Mouse (Mus musculus): Measurements from ENCODE around the gene Kxd1. TPM values are rescaled to one million over a fixed set of nuclear protein-coding genes. Genes with fewer than 3 reads are reported as not detected.
"Not testable (repeated sequence)": the region's sequence is repeated elsewhere in the genome, so short reads cannot be mapped to it uniquely, and the experiment has no call there.

The Kxd1 gene
- total RNA-seq, 2 experiments from 2014 or later = 45.0 to 49.7 TPM

DNA sequence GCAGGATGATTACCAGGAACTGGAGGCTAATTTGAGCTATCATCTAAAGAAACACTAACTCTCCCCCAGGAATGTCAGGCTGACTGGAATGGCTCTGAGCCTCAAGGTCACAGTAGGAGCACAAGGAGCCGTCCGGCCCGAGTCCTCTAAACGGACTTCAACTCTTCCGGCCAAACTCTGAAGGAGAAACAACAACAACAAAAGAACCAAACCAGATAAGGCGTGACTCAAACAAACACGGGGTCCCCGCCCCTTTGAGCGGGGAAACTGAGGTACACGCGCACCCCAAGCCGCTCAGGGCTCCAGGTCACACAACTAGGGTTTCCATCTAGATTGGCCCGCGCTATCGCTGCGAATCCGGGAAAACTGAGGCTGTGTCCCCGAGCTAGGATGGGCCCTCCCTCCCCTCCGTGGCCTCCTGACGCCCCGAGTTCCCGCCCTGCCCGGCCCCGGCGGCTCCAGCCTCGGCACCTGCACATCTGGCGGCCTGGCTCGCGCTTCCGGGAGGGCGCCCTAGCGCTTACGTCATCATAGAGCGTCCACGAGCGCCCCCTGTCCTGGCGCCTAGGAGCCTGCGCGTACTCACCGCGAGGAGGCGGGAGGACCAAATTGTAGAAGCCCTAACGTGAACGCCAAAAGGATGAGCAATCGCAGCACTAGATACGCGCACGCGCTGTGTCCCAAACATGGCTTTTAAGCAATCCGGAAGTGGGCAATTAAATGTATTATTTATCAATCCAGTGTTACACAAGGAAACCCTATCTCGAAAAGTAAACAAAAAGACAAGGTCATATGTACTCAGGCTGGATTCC lies 5.0 kb downstream of the Kxd1 start:
- intact Hi-C loops (cut with DNase I) = no loop called here
- DNase-seq (ENCODE audit: low spot score in 2 of 2) = peak; percentile 95 to 97

DNA sequence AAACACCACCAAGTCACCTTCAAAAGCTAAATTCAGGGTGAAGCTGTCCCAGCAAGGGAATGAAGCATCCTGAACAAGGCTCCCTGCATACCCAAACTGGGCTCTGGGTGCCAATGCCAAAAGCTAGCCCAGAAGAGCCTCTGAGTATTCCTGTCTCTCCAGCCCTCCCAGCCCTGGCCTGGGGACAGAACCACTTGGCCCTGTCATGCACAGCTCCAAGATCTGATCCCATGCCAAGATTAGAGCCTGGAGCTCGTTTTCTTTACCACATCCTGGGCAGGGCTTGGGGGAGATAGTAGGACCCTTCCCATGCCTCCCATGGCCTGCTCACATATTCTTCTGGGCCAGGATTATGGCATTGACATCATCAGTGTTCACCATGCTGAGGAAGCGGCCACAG lies 8.2 kb downstream of the Kxd1 start:
- intact Hi-C loops (cut with DNase I) = no loop called here
- no peak for DNase-seq (ENCODE audit: low spot score in 2 of 2)

DNA sequence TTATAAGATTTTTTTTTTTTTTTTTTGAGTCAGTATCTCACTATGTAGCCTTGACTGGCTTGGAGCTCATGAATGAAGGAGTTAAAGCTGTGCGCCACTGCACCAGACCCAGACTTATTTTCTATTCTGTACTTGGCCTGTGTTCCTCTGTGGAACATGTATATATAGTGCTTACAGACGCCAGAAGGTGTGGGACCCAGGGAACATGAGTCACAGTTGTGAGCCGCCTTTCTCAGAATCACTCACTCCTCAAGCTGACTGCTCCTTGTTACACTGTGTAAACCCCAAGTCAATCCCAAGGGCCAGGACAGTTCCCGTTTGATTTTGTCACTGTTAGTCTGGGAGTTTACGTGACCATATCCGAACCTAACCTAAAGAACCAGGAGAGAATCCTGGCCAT lies 8.7 kb downstream of the Kxd1 start:
- no peak for DNase-seq (ENCODE audit: low spot score in 2 of 2)
- intact Hi-C loops (cut with DNase I) = no loop called here

DNA sequence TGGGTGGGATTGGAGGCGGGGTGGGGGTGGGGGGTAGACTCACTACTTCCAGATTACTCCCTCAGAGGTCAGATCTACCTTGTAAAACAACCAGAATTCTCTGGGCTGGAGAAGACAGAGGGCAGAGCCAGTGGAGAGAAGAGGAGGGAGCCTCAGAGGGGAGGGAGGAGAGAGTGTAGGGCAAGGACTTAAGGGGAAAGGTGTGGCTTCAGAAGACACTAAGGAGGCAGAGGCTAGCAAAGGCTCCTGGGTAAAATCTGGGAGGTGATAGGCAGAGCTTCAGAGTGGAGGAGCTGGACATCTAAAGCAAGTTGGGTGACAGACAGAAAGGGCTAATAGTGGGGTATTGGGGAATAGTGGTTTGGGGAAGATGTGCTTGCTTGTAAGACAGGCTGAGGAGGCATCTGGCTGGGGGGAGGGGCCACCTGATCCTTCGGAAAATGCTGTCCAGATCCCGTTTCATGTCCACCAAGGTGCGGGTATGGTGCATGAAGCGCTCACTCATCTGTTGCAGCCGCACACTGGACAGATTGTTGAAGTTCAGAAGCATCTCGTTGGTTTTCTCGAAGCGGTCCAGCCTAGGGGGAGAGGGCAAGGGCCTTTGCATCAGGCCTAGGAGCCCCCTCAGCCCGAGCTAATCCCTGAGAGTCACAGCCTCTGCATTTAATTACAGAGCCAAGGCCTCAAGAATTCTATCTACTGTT lies 9.7 kb downstream of the Kxd1 start:
- no peak for DNase-seq (ENCODE audit: low spot score in 2 of 2)
- intact Hi-C loops (cut with DNase I) = no loop called here

DNA sequence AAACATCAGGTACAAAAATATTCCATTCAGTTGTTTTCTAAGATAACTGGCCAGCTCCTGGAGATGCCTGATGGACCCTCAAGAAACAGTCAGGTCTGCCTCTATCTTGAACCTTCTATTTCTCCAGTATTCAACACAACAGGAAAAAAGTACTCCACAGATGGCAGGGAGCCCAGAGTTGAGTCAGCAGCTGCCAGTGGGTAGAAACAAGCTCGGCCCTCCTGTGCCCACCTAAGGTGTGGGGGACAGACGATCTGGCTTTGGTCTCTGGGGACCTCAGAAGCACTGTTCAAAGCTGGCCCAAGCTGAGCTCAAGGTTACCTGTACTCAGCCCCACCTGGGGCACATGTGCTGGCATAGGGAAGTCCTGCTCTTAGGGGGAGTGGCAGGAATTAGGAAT lies 14.3 kb downstream of the Kxd1 start:
- DNase-seq (ENCODE audit: low spot score in 2 of 2) = peak in 1 of 2 experiments; percentile 70
- intact Hi-C loops (cut with DNase I) = no loop called here

DNA sequence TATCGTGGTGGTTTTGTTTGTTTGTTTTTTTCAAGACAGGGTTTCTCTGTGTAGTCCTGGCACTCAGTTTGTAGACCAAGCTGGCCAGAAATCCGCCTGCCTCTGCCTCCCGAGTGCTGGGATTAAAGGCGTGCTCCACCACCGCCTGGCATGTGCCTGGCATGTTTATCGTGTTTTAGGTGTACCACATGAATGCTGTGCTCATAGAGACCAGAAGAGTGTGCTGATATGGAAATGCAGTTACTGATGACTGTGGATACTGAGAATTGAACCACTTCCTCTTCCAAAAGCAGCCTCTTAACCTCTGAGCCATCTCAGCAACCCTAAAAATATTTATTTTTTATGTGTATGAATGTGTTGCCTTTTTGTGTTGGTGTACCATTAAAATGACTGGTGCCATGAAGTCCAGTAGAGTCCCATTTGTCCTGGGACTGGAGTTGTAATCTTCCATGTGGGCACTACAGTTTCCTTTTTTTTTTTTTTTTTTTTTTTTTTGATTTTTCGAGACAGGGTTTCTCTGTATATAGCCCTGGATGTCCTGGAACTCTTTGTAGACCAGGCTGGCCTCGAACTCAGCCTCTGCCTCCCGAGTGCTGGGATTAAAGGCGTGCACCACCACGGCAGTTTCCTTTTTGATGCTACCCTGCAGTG lies 15.4 kb downstream of the Kxd1 start:
- intact Hi-C loops (cut with DNase I) = no loop called here

DNA sequence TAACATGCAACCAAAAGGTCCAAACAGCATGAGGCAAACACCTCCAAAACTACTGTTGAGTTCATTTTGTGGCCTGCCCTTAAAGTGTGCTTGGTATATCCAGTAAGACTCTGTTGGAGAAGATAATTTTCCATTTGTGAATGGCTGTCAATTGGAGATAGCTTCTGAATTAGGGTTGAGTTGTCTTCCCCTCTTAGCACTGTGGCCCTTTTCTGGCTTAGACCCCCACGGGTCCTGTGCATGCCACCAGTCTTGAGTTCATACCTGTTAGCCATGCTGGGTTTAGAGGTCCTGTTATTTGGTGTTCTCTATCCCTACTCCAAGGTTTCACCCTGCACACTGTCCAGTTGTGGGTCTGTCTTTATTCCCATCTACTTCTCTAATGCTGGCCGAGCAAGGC lies 16.0 kb downstream of the Kxd1 start:
- no peak for DNase-seq (ENCODE audit: low spot score in 2 of 2)

More for the DNA sequence above, 15.4 kb downstream of the Kxd1 start:
- DNase-seq (ENCODE audit: low spot score in 2 of 2) = no peak

DNA sequence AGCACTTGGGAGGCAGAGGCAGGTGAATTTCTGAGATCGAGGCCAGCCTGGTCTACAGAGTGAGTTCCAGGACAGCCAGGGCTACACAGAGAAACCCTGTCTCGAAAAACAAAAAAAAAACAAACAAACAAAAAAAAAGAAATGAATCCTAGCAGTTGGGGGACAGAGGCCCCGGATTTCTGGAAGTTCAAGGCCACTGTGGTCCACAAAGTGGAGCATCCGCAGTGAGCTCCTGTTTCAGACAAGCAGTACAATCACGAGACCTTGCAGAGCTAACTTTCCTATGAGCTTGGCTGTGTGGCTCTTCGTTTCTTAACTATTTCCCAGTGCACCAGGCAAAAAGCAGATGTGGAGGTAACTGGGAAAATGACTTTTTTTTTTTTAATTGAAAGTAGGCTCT lies 16.6 kb downstream of the Kxd1 start:
- intact Hi-C loops (cut with DNase I); DNase-seq (ENCODE audit: low spot score in 2 of 2): not testable (repeated sequence)

More for the DNA sequence above, 16.0 kb downstream of the Kxd1 start:
- intact Hi-C loops (cut with DNase I) = no loop called here

DNA sequence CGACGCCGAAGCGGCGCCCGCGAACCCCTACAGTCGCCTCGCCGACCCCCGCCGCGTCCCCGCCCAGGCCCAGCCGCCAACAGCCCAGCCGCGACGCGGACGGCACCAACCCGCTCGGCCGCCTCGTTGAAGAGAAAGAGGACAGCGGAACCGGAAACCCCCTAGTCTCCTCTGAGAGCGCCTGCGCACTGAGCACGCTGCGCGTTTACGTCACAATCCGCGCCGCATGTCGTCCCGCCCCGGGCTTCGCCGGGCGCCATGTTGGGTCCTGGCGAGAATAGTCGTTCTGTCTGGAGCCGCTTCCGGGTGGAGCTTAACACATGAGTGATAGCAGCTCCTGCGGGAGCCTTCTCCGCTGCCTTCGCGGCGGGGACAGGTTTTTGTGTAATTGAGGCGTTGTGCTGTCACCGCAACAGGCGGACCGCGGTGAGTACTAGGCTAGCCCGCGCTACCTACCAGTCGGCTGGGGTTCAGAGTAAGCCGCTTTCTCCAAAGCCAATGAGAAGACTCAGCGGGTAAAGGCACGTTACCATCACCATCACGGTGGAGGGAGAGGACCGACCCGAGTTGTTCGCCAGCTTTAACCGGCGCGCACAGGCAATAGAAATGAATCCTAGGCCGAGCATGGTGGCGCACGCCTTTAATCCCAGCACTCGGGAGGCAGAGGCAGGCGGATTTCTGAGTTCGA lies 17.4 kb downstream of the Kxd1 start, which contains the start of gene Uba52:
Gene Uba52 (minus strand): TSS at position 574 of the 688 bp plus-strand sequence.
- intact Hi-C loops (cut with DNase I) = no loop called here
- DNase-seq (ENCODE audit: low spot score in 2 of 2) = peak; percentile 98

DNA sequence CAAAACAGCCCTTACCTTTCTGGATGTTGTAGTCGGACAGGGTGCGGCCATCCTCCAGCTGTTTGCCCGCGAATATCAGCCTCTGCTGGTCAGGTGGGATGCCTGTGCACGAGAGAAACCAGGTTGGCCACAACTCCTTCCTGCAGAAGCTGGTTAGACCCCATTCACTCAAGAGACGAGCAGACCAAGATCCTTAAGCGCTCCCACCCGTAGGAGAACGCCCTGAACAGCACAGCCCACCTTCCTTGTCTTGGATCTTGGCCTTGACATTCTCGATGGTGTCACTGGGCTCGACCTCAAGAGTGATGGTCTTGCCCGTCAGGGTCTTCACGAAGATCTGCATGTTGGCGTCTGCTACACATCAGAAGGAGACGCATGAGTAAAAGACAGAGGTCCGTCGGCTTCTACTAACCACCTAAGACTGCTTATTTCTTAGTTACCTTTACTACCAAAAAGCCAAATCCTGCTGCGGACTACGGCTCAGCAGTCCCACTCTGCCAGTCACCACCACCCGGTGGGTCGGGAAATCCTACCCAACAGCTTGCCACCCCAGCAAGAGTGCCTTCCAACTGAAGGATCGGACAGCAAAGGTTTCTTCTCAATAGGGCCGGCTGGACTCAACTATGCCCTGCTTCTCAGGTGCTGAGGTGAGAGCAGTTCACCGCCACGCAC lies 18.3 kb downstream of the Kxd1 start:
- DNase-seq (ENCODE audit: low spot score in 2 of 2) = no peak
- intact Hi-C loops (cut with DNase I) = loop anchor here (5.0 kb wide), 2 partner anchors 157 to 177 kb away; partner anchors contain the start of gene Upf1

DNA sequence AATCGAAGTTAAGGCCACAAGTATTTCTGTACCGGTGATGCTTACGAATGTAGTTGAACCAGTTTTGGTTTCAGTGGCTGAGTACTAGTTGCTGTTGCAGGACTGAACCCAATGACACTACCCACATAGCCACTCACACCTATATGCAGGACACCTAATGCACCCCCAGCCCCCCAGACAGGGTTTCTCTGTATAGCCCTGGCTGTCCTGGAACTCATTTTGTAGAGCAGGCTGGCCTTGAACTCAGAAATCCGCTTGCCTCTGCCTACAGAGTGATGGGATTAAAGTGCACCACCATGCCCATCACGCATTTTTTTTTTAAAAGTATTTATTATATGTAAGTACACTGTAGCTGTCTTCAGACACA lies 20.7 kb downstream of the Kxd1 start:
- no peak for DNase-seq (ENCODE audit: low spot score in 2 of 2)
- intact Hi-C loops (cut with DNase I) = loop anchor here (5.0 kb wide), 2 partner anchors 155 to 175 kb away; partner anchors contain the start of gene Upf1

DNA sequence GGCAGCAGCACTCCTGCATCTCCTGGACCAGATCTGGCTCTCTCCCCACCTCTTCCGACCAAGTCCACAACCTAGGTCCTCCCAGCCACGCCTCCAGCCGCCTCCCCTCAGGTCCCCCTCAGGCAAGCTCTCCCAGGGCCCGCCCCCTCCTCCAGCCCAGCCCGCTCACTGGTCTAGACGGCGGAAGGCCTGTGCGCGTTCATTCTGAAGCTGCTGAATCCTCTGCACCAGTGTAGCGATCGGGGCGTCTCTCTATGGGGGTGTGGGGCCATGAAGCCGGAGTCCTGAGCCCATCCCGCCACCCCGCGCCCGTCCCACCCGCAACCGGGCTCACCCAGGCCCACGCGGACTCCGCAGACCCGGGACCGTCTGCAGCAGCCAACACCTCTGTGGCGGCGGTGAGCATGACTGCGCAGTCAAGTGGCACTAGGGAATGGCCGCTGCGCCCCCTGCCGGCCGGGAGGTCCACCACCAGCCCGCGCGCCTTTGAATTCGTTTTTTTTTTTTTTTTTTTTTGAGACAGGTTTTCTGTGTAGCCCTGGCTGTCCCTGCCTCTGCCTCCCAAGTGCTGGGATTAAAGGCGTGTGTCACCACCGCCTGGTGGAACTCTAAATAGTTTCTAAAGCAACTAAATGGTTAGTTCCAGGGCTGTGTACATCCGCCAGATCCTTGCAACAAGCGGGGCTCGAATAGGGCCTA lies 21.3 kb downstream of the Kxd1 start, which contains the start of gene Rex1bd:
Gene Rex1bd (minus strand): TSS at position 425 of the 699 bp plus-strand sequence.
- intact Hi-C loops (cut with DNase I) = loop anchor here (5.0 kb wide), 2 partner anchors 154 to 174 kb away; partner anchors contain the start of gene Upf1
- DNase-seq (ENCODE audit: low spot score in 2 of 2) = peak; percentile 95

DNA sequence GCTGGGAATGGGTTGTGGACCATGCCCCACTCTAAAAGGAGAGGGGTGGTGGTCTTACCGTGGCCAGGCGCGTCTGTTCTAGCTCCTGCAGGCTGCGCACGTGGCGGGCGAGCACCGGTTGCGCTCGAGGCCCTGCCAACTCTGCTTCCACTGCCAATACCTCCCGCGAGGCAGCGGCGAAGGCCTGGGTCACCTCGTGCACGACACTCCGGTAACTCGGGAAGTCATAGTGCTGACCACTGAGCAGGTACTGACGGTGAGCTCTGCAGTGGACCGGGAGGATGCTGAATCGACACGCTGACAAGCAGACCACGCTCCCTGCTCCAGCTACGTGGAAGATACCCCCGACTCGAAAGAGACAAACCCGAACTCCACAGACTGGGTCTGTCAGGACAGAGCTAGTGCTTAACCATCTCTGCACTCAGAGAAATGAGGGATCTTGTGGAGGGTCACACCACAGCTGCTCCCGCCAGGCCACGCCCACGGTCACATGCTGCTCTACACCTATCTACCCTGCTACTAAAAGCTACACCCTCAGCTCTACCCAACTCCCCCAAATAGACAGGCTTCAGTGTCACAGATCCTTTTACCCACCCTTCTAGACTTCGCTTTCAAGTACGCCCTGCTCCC lies 21.9 kb downstream of the Kxd1 start:
- no peak for DNase-seq (ENCODE audit: low spot score in 2 of 2)
- intact Hi-C loops (cut with DNase I) = loop anchor here (2.0 to 5.0 kb wide), 3 partner anchors 123 to 174 kb away; partner anchors contain the start of gene Upf1

DNA sequence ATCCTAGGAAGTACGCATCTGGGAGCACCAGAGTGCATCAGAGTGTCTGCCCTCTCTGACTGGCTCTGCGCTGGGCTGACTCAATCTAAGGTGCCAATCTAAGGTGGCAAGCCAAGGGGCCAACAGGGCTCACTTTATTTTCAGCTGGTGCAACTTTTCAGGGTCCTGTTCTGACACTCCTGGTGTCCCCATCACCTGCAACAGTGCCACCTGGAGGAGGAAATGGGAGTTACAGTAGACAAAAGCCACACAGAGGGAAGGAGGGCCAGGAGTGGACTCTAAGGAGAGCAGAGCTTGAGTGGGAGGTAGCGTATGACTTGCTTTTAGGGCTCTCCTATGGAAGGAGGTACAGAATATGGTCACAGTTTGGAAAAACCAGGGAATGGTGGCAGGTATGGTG lies 22.9 kb downstream of the Kxd1 start:
- DNase-seq (ENCODE audit: low spot score in 2 of 2) = peak; percentile 77 to 81
- intact Hi-C loops (cut with DNase I) = loop anchor here (2.0 to 5.0 kb wide), 5 partner anchors 48 to 173 kb away; partner anchors contain the start of genes Crtc1 and Upf1

DNA sequence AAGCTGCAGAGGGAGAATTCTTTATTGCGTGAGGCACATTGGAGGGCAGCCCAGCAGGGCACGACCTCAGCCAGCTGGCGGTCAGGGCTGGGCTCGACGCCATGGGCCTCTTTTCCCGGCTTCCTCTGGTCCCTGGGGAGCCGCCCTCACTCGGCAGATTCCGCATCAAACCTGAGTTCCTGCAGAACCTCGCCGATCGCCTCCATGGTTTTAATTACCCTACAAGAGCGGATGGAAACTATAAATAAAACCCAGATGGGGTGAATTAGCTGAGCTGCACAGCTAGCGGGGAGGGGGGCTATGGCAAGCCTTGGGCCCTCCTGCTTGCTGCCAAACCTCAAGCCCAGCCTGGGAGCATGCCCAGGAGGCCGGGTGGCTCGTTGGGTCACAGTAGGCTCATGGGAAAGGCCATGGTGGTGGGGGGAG lies 23.5 kb downstream of the Kxd1 start:
- no peak for DNase-seq (ENCODE audit: low spot score in 2 of 2)
- intact Hi-C loops (cut with DNase I) = loop anchor here (2.0 to 5.0 kb wide), 3 partner anchors 47 to 122 kb away; partner anchors contain the start of gene Crtc1

DNA sequence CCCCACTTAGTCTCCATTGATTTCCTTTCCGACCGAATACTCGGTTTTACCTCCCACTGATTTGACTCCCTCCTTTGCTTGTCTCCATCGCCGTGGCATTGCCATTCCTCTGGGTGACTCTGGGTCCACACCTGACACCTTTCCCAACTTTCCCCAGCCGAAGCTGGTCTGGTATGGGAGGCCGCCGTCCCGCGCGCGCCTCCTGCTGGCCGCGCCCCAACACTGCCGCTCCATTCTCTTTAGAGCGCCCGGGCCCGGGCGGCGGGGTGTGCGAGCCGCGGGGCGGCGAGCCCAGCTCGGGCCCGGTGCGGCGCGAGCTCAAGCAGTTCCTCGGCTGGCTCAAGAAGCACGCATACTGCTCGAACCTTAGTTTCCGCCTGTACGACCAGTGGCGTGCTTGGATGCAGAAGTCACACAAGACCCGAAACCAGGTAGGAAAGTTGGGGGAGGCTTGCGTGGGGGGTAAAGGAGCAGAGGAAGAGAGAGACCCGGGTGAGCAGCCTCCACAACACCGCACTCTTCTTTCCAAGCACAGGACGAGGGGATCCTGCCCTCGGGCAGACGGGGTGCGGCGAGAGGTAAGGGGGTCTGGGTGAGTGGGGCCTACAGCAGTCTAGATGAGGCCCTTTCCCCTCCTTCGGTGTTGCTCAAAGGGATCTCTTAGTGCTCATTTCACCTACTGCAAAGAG lies 24.6 kb downstream of the Kxd1 start:
- DNase-seq (ENCODE audit: low spot score in 2 of 2) = no peak
- intact Hi-C loops (cut with DNase I) = loop anchor here (2.0 to 5.0 kb wide), 3 partner anchors 46 to 88 kb away; partner anchors contain the start of gene Crtc1

DNA sequence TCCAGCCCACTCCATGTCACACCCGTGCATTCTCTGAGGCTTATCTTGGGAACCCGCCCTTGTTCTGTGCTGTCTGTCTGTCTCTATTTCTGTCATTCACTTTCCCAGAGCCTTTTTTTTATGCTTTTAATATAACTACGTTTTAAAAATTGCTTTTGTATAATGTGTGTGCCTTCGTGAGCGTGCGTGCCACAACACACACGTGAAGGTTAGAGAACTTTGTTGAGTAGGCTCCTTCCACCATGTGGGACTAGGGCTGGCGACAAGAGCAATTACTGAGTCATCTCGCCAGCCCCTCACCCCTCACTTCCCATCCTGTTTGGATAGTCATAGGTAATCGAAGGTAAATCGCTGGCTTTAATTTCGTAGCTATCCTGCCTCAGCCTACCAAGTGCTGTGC lies 25.2 kb downstream of the Kxd1 start:
- intact Hi-C loops (cut with DNase I) = loop anchor here (2.0 to 5.0 kb wide), 3 partner anchors 45 to 88 kb away; partner anchors contain the start of gene Crtc1

More for the DNA sequence above, 25.2 kb downstream of the Kxd1 start:
- DNase-seq (ENCODE audit: low spot score in 2 of 2) = no peak

Data from left cerebral cortex, postnatal 36 days (tissue).